Mouse (Mus musculus) forebrain, embryonic 15.5 days (tissue): Measurements from ENCODE around the gene Ubxn1. TPM values are rescaled to one million over a fixed set of nuclear protein-coding genes. Genes with fewer than 3 reads are reported as not detected.
A peak's percentile ranks its signal among the peaks of the same experiment; 100 is the strongest.

Experiments
- ATAC-seq: fragments of 200-750 bp; cut with Nextera tagmentation; replicated peaks from 2 replicates; pipeline ENCODE4 v1.8.0; 2017; ENCODE audit warnings: mild to moderate bottlenecking, moderate TSS enrichment, moderate library complexity
- H3K27ac ChIP-seq: fragments of 300-500 bp; sonication (generic); replicated peaks from 2 replicates; pipeline ENCODE4 v1.5.1; 2015; ENCODE audit warnings: mild to moderate bottlenecking, inconsistent platforms
- H3K27me3 ChIP-seq: fragments of 300-500 bp; sonication (generic); 2 replicates; pipeline ENCODE4 v1.6.1; 2015; ENCODE audit warnings: inconsistent platforms
- H3K36me3 ChIP-seq: fragments of 300-500 bp; sonication (generic); 2 replicates; pipeline ENCODE4 v1.6.1; 2015; ENCODE audit warnings: mild to moderate bottlenecking, inconsistent platforms
- H3K4me1 ChIP-seq: fragments of 300-500 bp; sonication (generic); 2 replicates; pipeline ENCODE4 v1.6.1; 2015; ENCODE audit warnings: inconsistent platforms
- H3K4me2 ChIP-seq: fragments of 300-500 bp; sonication (generic); replicated peaks from 2 replicates; pipeline ENCODE4 v1.6.1; 2015; ENCODE audit warnings: mild to moderate bottlenecking, inconsistent platforms
- H3K4me3 ChIP-seq: fragments of 300-500 bp; sonication (generic); 2 replicates; pipeline ENCODE4 v1.5.1; 2015; ENCODE audit warnings: mild to moderate bottlenecking, inconsistent platforms
- H3K9ac ChIP-seq: fragments of 300-500 bp; sonication (generic); replicated peaks from 2 replicates; pipeline ENCODE4 v1.6.1; 2015; ENCODE audit warnings: mild to moderate bottlenecking, inconsistent platforms
- H3K9me3 ChIP-seq: fragments of 300-500 bp; sonication (generic); 2 replicates; pipeline ENCODE4 v1.6.1; 2016; ENCODE audit warnings: inconsistent platforms
- WGBS: fragments of 180-500 bp; shearing (Covaris S2); methylation state at CpG from one replicate; pipeline ENCODE4 v1.1.7; 2015; ENCODE audit warnings: mixed read lengths; 5-methylcytosine and 5-hydroxymethylcytosine counted together
- microRNA-seq: library from miRNA; unstranded; fragments of <30 nt; microRNA quantifications from one replicate; pipeline ENCODE4, GENCODE M21; 2016
- polyA plus RNA-seq: library from polyadenylated mRNA; unstranded; fragments of >200 nt; fragmentation: Nextera tagmentation; extraction: Ambion mirVana; gene quantifications from 2 replicates; pipeline ENCODE4 v1.2.1, GENCODE M21; 2015

The Ubxn1 gene
- polyA plus RNA-seq, 1 experiment from 2014 or later, result 181 TPM

- 95% methylated on average over 3 of the region's 3 CpGs for WGBS
- Histone ChIP-seq H3K36me3 (peaks cover 29% of the 10 kb centered on the region), H3K4me3 (no peak overlapping the region), H3K27ac (no peak overlapping the region), H3K9me3 (no peaks in the 10 kb centered on the region), H3K27me3 (no peaks in the 10 kb centered on the region), H3K4me2 (no peak overlapping the region), H3K9ac (no peak overlapping the region), H3K4me1 (peaks cover 18% of the 10 kb centered on the region)
- ATAC-seq, result no peak
These were observed 47.7 kb downstream of the Ubxn1 start for GRCm38 (mm10) chr19:8919000-8919399.

- Histone ChIP-seq H3K9me3 (no peaks in the 10 kb centered on the region), H3K4me1 (peaks cover 18% of the 10 kb centered on the region), H3K27me3 (no peaks in the 10 kb centered on the region), H3K27ac (peak overlapping the region; percentile 85), H3K36me3 (peaks cover 26% of the 10 kb centered on the region), H3K4me2 (peak overlapping the region; percentile 68), H3K9ac (peak overlapping the region; percentile 81), H3K4me3 (peak overlapping the region; percentile 74)
- ATAC-seq, result 0 out of 2 replicates have a peak, but pooled peaks have one; percentile 10
- 68% methylated on average over 6 of the region's 6 CpGs for WGBS
These were observed 48.4 kb downstream of the Ubxn1 start for GRCm38 (mm10) chr19:8919684-8920072.

DNA sequence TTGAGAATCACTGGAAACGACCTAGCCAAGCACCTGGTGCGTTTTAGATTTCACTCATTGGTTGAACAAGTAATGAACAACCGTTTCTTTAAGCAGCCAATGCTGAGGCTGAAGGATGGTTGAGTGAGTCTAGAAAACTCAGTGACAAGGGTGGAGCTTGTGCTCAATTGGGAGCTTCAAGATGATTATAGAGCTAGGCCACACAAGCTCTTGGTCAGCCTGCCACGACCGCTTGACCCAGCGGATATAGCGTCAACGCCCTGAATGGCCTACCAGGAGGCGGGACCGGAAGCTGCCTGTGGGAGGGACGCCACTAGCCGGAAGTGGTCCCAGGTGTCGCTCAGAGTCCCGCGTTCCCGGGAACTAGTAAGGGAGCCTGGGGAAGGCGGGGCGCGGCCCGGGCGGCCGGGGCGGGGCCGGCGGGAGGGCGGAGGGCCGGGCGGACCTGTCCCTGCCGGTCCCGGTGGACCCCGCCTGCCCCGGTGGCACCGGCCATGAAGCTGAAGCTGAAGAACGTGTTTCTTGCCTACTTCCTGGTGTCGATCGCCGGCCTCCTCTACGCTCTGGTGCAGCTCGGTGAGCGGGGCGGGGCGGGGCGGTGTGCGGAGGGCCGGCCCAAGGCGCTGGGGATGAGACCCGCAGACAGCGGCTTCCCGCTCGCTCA lies 48.9 kb downstream of the Ubxn1 start, which contains the start of gene B3gat3:
Gene B3gat3 (plus strand): TSS at position 302 of the 664 bp plus-strand sequence.
- Histone ChIP-seq H3K9ac (peak within 1 kb of the TSS; percentile 81), H3K4me2 (peak within 1 kb of the TSS; percentile 68), H3K27me3 (no peaks in the 10 kb centered on the region), H3K27ac (peak within 1 kb of the TSS; percentile 85), H3K4me3 (peak within 1 kb of the TSS; percentile 74), H3K9me3 (no peaks in the 10 kb centered on the region), H3K4me1 (peaks cover 18% of the 10 kb centered on the region), H3K36me3 (peaks cover 21% of the 10 kb centered on the region)
- 2% methylated on average over 50 of the region's 50 CpGs for WGBS
- peak; percentile 98 for ATAC-seq

DNA sequence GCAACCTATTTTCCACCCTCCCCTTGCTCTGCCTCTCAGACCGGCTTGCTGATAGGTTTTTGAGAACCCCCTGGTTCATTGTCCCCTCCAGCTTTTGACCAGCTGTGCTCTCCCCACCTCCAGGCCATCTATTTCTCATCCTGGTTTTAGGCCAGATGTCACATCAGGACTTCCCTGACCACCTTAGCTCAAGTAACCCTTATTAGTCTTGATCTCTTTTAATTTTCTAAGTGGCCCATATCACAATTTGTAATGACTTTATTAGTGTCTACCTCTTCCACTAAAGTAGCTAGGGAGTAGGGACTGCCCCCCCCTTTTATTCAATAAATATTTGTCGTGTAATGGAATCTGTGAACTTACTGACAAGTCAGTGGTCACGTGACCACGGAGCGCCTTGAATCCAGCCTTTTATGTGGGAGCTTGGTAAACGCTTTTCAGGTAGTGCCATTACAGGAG lies 49.6 kb downstream of the Ubxn1 start:
- peaks cover 19% of the 10 kb centered on the region for H3K36me3 ChIP-seq
- peak overlapping the region; percentile 85 for H3K27ac ChIP-seq
- under 1% methylated on average over 6 of the region's 6 CpGs for WGBS
- peak overlapping the region; percentile 74 for H3K4me3 ChIP-seq
- H3K4me1 ChIP-seq, result peaks cover 18% of the 10 kb centered on the region
- no peaks in the 10 kb centered on the region for H3K9me3 ChIP-seq
- H3K4me2 ChIP-seq, result peak overlapping the region; percentile 68
- ATAC-seq, result no peak; the same call in 1 of the 2 replicates
- H3K27me3 ChIP-seq, result no peaks in the 10 kb centered on the region
- peak overlapping the region; percentile 81 for H3K9ac ChIP-seq

DNA sequence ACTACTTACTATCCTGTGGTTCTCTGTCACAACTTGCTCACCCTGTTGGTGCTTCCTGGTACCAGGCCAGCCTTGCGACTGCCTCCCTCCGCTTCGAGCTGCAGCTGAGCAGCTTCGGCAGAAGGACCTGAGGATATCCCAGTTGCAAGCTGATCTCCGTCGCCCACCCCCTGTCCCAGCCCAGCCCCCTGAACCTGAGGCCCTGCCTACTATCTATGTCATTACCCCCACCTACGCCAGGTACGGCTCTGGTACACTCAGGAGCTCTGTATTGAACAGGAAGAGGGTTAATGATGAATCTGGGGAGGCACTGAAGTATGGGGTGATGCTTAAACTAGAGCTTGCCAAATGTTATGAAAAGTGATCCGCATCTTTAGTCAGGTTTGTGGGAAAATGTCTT lies 50.4 kb downstream of the Ubxn1 start:
- 84% methylated on average over 9 of the region's 9 CpGs for WGBS
- Histone ChIP-seq H3K36me3 (peaks cover 21% of the 10 kb centered on the region), H3K27me3 (no peaks in the 10 kb centered on the region), H3K4me1 (peaks cover 18% of the 10 kb centered on the region), H3K9ac (no peak overlapping the region), H3K4me3 (peak overlapping the region; percentile 74), H3K9me3 (no peaks in the 10 kb centered on the region), H3K27ac (no peak overlapping the region), H3K4me2 (0 out of 2 replicates have a peak overlapping the region, but pooled peaks have one; percentile 8)
- no peak for ATAC-seq

Small RNAs within 50 kb of the gene (microRNA-seq; reads per million reads assigned to microRNA genes)
- not detected for gene Mir5136

Other genes starting within 250 kb of the Ubxn1 start
- gene Chrm1, start 207.7 kb upstream of the Ubxn1 start, polyA plus RNA-seq, result 5.1 and 5.4 TPM in 2 replicates
- gene Slc3a2, start 148.1 kb upstream of the Ubxn1 start, polyA plus RNA-seq, result 164 and 171 TPM in 2 replicates
- gene Wdr74, start 135.7 kb upstream of the Ubxn1 start, polyA plus RNA-seq, result 96.5 and 97.4 TPM in 2 replicates
- gene 1700092M07Rik, start 130.8 kb upstream of the Ubxn1 start, polyA plus RNA-seq, result 1.5 and 2.5 TPM in 2 replicates
- 130 and 133 TPM in 2 replicates for gene Stx5a, start 130.1 kb upstream of the Ubxn1 start, polyA plus RNA-seq
- gene Nxf1, start 114.4 kb upstream of the Ubxn1 start, polyA plus RNA-seq, result 187 and 192 TPM in 2 replicates
- 249 and 250 TPM in 2 replicates for gene Tmem223, start 100.5 kb upstream of the Ubxn1 start, polyA plus RNA-seq
- 27.4 and 33.9 TPM in 2 replicates for gene Tmem179b, start 97.0 kb upstream of the Ubxn1 start, polyA plus RNA-seq
- gene Taf6l, start 85.1 kb upstream of the Ubxn1 start, polyA plus RNA-seq, result 32.2 and 34.1 TPM in 2 replicates
- gene Polr2g, start 72.9 kb upstream of the Ubxn1 start, polyA plus RNA-seq, result 162 and 169 TPM in 2 replicates
- 8.3 and 9.6 TPM in 2 replicates for gene Zbtb3, start 68.9 kb upstream of the Ubxn1 start, polyA plus RNA-seq
- gene Ttc9c, start 52.2 kb upstream of the Ubxn1 start, polyA plus RNA-seq, result 68.4 and 72.7 TPM in 2 replicates
- 5.9 and 6.1 TPM in 2 replicates for gene Hnrnpul2, start 51.5 kb upstream of the Ubxn1 start, polyA plus RNA-seq
- gene AC129217.1, start 41.7 kb upstream of the Ubxn1 start, polyA plus RNA-seq, result not detected in 2 replicates
- 80.7 and 85.2 TPM in 2 replicates for gene Bscl2, start 34.0 kb upstream of the Ubxn1 start, polyA plus RNA-seq
- gene Gng3, start 32.3 kb upstream of the Ubxn1 start, polyA plus RNA-seq, result 272 and 281 TPM in 2 replicates
- gene Lrrn4cl, start 20.7 kb upstream of the Ubxn1 start, polyA plus RNA-seq, result 0.53 and 0.60 TPM in 2 replicates
- gene Uqcc3, start 9.4 kb downstream of the Ubxn1 start, polyA plus RNA-seq, result 55.4 and 61.8 TPM in 2 replicates
- gene Lbhd1, start 12.2 kb downstream of the Ubxn1 start, polyA plus RNA-seq, result 59.1 and 74.7 TPM in 2 replicates
- gene Gm49403, start 12.4 kb downstream of the Ubxn1 start, polyA plus RNA-seq, result not detected in 2 replicates
- 53.9 and 55.0 TPM in 2 replicates for gene 1810009A15Rik, start 17.4 kb downstream of the Ubxn1 start, polyA plus RNA-seq
- gene Gm49416, start 17.4 kb downstream of the Ubxn1 start, polyA plus RNA-seq, result 0.25 TPM in 1 of 2 replicates, not detected in the other
- 42.0 and 43.7 TPM in 2 replicates for gene Ints5, start 21.5 kb downstream of the Ubxn1 start, polyA plus RNA-seq
- gene Ganab, start 26.6 kb downstream of the Ubxn1 start, polyA plus RNA-seq, result 88.1 and 89.6 TPM in 2 replicates
- 78.9 and 81.0 TPM in 2 replicates for gene B3gat3, start 48.9 kb downstream of the Ubxn1 start, polyA plus RNA-seq
- gene Rom1, start 57.9 kb downstream of the Ubxn1 start, polyA plus RNA-seq, result 0.87 and 1.5 TPM in 2 replicates
- gene Eml3, start 58.1 kb downstream of the Ubxn1 start, polyA plus RNA-seq, result 10.4 and 11.7 TPM in 2 replicates
- gene Mta2, start 70.4 kb downstream of the Ubxn1 start, polyA plus RNA-seq, result 171 and 175 TPM in 2 replicates
- gene Tut1, start 82.4 kb downstream of the Ubxn1 start, polyA plus RNA-seq, result 34.1 and 34.7 TPM in 2 replicates
- gene Eef1g, start 95.5 kb downstream of the Ubxn1 start, polyA plus RNA-seq, result 336 and 348 TPM in 2 replicates
- 2.6 and 3.7 TPM in 2 replicates for gene Ahnak, start 117.8 kb downstream of the Ubxn1 start, polyA plus RNA-seq
- not detected in 2 replicates for gene Scgb1a1, start 216.5 kb downstream of the Ubxn1 start, polyA plus RNA-seq